Mouse (Mus musculus) embryo, embryonic 9.5 days (tissue): ENCODE measurements at regions not wholly inside any gene's neighbourhood (a gene's known extent, or its start where the extent isn't known, plus 50 kb on each side); places are given as distances from the start of the nearest gene placed in this dataset.
"Not testable (repeated sequence)": the region's sequence is repeated elsewhere in the genome, so short reads cannot be mapped to it uniquely, and the experiment has no call there.

Experiments used
- DNase-seq: peaks from one replicate; pipeline ENCODE4 v3.0.0-alpha.2; 2017; ENCODE audit errors: extremely low spot score

DNA sequence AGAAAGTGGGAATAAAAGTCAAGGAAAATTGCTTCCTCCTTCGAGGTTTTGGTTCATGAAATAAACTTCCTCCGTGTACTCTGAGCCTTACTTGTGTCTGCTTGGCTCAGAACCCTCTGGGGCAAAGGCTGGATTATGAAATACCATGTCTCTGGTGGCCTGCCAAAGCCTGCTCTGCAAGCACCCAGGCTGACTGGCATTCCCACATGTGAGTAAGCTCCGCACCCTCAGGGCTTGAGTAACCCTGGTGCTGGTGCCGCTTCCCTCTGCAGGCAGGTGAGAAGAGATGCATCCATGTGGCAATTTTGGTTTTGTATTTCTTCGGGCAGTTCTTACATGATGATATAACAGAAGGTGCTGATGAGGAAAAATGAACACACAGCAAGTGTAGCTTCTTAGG is 66.0 kb downstream of the Nr2f2 start:
- DNase-seq, result no peak

GRCm38 (mm10) chr7:70291431-70291830 is 75.1 kb downstream of the Nr2f2 start:
- DNase-seq, result no peak

DNA sequence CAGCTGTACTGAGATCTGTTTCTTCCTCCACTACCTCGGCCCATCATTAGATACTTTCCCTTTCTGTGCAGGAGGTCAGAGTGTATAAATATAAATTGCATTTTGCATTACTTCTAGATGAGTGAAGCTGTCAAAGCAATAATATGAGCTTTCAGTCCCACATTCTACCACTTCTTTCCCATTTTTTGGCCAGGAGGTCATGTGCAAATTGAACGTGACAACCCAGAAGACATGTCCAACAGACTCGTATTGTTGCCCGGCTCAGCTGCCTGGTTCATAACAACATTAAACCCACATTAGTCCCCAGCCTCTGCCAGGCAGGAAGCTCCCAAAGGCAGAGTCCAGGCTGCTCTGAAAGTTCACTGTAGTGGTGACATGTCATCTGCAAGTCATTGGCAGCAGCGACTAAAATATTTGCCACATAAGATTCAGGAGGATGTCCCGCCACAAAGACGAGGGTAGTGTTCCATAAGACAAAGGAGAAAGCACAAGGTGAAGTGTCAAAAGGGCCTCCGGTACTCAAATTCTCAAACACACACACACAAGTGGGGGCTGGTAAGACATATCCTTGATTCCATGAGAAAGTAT is 75.7 kb downstream of the Nr2f2 start:
- DNase-seq, result no peak

DNA sequence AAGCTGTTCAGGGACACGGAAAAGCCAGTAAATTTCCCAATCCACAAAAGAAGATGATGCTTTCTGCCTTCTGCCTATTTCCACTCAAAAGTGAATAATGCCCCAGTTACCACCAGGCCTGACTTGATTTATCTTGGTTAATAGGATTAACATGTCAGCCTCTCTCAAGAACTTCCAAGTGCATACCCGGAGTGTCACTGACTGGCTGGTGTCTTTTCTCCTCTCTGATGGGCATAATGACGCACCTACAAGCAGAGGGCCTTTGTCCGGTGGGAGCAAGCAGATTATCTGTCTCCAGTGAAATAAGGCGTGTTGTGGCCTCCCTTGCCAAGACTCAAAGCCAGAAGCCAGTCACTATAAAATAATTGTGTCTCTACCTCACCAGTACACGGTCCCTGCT is 76.3 kb downstream of the Nr2f2 start:
- no peak for DNase-seq

DNA sequence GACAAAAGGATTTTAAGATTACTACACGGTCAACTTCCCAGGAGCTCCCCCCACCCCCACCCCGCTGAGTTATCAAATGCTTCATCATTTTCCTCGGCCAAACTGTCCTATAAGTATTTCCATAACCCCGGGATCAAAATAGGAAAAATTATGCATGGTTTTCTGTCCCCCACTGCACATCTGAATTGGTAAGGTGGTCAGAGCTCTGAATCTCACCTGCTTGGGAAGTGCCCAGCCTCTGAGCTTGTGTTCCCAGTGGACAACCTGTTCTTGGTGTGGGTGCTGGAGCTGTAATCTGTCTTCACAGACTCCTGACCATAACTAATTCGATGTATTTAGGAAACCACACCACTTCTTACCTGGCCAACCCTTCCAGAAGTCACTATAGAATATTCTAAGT is 77.9 kb downstream of the Nr2f2 start:
- no peak for DNase-seq

- peak; percentile 64 for DNase-seq
These were observed 78.6 kb downstream of the Nr2f2 start for GRCm38 (mm10) chr7:70287891-70288421.

DNA sequence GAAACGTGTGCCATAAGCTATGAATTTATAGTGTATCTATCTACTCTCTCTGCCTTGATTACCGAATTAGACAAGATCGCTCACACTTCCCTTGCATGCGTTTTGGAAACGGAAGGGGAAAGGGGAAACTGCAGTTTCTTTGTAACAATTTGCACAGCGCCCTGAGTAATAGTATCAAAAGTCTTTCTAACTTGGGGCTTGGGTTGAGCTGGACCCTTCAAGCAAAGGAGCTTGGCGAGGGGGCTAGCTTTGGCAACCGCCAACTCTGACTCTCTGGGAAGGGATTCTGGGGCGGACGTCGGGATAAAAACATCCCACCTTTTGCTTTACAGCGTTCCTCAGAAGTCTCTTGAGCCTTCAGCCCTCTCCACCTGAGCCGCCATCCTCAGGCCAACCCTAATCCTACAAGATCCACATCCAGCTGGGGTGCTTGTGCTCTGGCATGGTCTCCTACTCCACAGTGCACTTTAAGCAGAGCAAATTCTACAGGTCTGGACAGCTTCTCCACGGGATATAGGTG is 79.6 kb downstream of the Nr2f2 start:
- peak; percentile 41 for DNase-seq

- DNase-seq, result no peak
These were observed 81.2 kb downstream of the Nr2f2 start for GRCm38 (mm10) chr7:70285344-70285743.

DNA sequence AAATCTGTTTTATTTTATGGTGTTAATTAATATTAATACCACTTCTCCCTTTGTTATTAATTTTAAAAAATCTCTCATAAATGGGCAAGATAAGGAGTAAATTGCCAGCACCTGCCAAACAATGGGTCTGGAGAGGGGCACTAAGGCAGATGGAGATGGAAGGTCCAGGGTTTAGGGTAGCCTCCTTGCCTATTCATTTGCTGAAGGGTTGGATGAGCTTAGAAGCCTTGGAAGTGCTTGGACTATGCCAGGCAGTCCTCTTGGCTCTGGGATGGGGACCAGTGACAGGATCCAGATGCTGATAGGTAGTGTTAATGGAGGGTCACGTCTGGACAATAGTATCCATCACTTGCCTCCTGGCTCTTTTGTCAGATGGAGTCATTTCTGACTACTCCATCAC is 82.7 kb downstream of the Nr2f2 start:
- DNase-seq, result no peak

DNA sequence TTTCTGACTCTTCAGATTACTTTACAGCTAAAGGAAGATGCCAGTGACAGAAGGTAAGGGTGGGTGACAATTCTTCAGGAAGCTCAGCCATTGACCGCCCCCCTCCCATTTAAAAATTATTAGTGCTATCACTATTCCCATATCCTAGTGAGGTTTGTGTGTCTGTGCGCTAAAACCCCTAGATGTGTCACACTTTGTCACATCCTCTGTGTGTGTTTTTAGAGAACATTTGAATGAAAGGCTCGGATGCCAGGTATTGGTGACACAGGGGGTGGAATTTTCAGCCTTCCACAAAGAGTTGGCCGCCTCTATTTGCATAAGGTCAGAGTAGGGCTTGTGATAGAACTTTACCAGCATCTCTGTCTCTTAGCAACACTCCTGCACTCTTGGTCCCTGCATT is 83.4 kb downstream of the Nr2f2 start:
- no peak for DNase-seq

- DNase-seq, result peak; percentile 46
These were observed 84.5 kb downstream of the Nr2f2 start for GRCm38 (mm10) chr7:70281891-70282515.

DNA sequence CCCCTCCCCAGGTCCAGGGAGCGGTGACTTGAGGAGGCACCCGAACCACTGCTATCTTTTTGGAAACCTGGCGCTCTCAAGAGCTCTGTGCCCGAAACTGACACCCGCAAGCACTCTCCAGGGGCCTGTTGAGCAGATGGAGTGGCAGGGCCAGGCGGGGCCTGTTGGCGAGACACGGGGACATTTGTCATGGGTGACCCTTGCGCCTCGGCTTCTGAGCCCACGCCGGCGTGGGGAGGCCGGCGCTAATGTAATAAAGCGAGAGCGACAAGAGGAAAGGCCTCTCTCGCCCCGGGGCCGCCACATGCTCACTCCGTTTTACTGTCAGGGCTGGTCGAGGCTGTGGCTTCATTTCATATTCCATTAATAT is 85.2 kb downstream of the Nr2f2 start:
- DNase-seq, result peak; percentile 61

DNA sequence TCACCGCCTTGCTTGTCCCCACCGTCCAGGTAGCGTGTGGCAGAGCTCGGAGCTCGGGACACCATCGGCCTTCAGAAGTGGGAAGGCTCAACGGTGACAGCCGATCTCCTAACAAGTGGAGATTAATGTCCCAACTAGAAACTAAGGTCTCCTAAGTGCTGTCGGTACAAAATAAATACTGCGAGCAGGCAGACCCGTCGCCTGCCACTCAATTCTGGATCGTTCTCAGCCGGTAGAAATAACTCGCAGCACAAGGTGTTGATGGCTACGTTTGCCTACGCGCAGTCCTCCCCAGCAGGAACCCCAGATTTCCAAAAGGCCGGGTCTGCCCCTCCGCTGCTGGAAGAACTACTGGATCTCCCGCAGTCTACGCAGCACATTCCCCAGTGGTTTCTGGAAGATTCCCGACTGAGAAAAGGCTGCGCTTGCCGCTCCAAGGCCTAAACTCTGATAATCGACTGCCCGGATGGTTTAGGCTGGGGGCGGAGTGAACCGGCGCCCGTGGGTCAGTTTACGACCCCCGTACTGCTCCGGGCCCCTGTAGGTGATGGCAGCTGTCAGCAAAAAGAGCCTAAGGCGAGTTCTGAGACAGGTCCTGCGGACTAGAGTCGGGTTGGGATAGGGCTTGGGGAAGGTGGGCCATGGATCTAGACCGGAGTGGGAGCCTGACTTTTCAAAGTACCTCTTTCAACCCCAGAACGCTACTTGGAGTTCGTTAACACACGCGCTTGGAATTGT is 85.7 kb downstream of the Nr2f2 start:
- peak; percentile 68 for DNase-seq

DNA sequence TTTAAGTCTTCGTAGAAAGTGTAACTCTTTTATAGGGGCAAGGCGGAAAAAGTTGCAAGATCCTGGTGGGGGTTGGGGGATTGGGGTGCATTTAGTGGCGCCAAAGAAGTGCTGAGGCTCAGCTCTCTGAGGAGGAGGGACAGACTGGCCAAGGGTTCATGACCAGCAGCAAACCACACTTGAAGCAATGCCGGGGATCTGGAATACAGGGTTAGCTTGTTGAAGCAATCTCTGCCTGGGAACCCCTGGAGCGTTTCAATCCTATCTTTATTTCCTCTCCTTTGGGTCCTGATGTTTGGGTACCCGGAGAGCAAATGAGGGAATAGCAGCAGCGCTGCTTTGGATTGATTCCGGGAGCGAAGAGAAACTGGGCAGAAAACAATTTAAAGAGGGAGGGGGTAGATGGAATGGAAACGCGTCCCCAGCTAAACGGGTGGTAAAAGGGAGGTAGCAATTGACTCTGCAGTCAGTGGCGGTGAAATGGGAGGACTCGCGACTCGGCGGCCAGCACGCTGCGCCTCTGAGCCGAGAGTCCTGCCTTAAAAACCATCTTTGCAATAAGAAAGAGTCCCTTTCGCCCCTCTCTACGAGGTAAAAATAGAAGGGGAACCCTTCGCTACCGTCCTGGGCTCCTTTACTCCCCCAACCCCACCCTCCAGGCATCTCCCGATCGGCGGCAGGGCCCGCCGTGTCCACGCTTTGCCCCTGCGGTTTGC is 86.5 kb downstream of the Nr2f2 start:
- DNase-seq, result peak; percentile 40

GRCm38 (mm10) chr7:70279101-70279500 is 87.4 kb downstream of the Nr2f2 start:
- no peak for DNase-seq

DNA sequence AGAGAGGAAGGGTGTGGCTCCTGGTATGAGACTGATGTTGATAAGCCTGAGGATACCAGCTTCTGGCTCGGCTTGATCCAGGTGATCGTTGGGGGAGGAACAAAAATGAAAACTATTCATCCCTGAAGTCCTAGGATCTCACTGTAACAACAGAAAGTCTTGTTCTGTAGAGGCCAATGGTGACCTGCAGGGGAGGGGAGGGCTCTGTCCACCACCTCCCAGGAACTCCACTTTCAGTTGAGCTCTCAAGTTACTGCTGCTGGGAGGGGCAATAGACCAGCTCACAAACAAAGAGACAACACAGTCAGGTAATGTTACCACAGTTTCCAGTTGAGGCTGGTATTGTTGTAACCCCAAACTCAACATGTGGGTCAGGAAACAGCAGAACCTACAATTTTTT is 90.5 kb downstream of the Nr2f2 start:
- DNase-seq, result no peak

DNA sequence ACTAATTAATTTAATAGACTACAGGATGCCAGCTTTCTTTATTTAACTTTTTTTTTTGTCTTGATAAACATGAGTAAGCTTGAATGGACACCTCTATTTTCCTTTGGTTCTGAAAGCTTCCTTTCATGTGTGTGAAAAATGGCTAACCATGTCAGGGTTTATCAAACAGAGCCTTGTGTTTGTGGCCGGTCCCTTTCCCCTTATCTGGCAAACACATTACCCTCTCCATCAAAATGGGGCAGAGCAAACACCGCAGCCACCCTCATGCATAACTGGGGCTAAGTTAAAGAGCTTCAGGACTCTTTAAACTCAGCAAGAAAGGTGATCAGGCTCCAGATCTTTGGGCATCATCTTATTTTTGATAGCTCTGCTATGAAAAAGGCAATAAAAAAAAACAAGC is 92.2 kb downstream of the Nr2f2 start:
- no peak for DNase-seq

- no peak for DNase-seq
These were observed 99.5 kb downstream of the Nr2f2 start for GRCm38 (mm10) chr7:70267075-70267474.

- DNase-seq, result no peak
These were observed 109.7 kb downstream of the Nr2f2 start for GRCm38 (mm10) chr7:70256806-70257205.

- no peak for DNase-seq
These were observed 111.5 kb downstream of the Nr2f2 start for GRCm38 (mm10) chr7:70255072-70255471.

DNA sequence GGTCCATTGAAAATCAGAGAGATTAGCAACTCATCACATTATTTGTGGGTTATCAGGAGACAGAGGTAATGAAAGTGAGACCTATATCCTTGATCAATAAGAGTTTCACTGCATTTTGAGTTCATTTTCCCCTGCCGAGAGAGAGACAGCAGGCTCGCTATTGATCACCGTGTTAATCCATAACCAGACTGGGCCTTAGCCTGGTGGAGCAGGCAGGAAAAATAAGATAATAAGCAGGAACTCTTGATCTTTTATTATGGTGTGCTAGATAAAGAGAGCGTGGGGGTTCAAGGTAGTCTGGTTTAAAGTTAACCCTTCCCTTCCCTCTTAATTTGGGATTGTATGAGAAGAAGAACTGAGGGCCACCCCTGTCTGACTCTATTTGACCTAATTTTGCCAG is 113.3 kb downstream of the Nr2f2 start:
- no peak for DNase-seq

- not testable (repeated sequence) for DNase-seq
These were observed 127.5 kb downstream of the Nr2f2 start for GRCm38 (mm10) chr7:70239059-70239458.
